Mouse (Mus musculus): ENCODE data around the gene Nrxn2. TPM values are rescaled to one million over a fixed set of nuclear protein-coding genes. Genes with fewer than 3 reads are reported as not detected.

Gene Nrxn2
- 13.4 and 14.5 TPM in 2 replicates for polyA plus RNA-seq (2014; fragmentation: Nextera tagmentation; extraction: Ambion mirVana)

DNA sequence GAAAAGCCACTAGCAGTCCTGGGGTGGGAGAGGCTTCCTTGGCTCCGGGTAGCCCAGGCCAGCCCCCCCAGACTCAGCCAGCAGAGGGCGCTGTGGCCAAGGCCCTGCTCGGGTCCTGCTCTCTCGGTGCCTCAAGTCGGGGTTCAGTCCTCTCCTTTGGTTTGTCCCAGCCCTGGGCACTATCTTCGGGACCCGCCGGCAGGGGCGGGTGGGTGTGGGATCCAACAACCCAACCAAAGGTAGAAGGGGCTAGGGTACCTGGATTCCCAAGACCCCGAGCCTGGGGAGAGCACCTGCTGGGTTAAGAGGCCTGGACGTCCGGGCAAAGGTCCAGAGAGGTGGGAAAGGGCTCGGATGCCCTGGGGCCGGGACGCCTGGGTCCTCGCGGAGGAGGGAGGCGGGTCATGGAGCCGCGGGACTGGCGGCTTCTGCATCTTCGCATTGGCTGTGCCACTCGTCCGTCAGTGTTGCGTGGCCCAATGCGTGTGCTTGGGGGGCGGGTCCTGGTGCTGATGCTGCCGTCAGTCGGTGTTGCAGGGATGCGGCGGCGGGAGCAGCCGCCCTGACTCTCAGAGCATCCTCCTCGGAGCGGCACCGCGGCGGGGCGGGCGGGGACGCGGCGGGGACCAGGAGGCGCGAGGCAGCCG, at the start of gene Nrxn2:
Gene Nrxn2, plus strand, starts transcription at position 499 of the 647 bp plus-strand sequence.
- DNase-seq (ENCODE audit: low spot score) (peak; percentile 93), ATAC-seq (ENCODE audit: insufficient read depth, low FRiP score, low TSS enrichment) (peak; percentile 84)
- Histone ChIP-seq H3K27me3 (ENCODE audit: control insufficient read depth, insufficient read depth, low read length) (peaks cover 19% of the 10 kb centered on the region), H3K27ac (ENCODE audit: low read depth, low read length) (peak within 1 kb of the TSS; percentile 69), H3K4me3 (ENCODE audit: low read depth, low read length) (peak within 1 kb of the TSS; percentile 45), H3K36me3 (ENCODE audit: control insufficient read depth, insufficient read depth, low read length) (no peaks in the 10 kb centered on the region), H3K9ac (ENCODE audit: low read length) (peak within 1 kb of the TSS; percentile 55), H3K4me2 (ENCODE audit: low read depth) (peak within 1 kb of the TSS; percentile 71), H3K9me3 (ENCODE audit: control insufficient read depth, low read length) (no peaks in the 10 kb centered on the region), H3K4me1 (ENCODE audit: control insufficient read depth, insufficient read depth, low read length) (peaks cover 25% of the 10 kb centered on the region)
- 0% methylated on average over 35 of the region's 46 CpGs for WGBS

DNA sequence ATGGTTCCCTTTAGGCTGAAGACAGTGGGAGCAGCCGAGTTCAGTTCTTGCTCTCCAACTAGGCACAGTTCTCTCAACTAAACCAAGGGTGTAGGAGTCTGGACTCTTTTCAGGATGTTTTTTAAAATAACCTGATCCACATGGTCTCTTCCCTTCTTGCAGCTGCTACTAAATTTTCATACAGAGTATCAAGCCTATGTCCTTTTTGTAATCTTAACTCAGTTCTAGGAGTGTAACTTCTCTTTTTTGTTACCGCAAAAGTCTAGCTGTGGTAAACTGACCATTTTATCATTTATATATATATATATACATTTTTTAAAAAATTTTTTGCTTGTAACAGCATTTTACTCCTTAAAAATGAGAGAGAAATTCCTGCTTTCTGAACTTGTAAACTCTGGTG, 48.4 kb upstream of the Nrxn2 start:
- H3K27me3 ChIP-seq (ENCODE audit: control insufficient read depth, insufficient read depth, low read length), result no peaks in the 10 kb centered on the region

DNA sequence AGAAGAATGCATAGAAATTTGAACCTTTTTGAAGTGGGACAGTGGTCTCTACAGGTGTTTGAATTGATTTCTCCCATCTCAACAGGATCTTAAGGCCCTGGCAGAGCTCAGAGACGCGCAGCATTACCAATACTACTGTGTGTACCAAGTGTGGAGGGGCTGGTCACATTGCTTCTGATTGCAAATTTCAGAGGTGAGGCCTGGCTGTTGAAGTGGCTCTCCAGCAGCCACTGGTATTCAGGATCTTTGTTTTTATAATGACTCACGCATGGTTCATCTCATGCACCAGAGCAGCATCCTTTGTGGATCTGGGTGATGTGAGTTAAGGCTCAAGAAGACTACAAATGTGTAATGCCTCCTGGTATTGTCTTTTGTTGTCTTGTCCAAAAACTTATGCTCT, 46.1 kb upstream of the Nrxn2 start:
- Histone ChIP-seq H3K4me2 (ENCODE audit: low read depth) (no peak overlapping the region), H3K9ac (ENCODE audit: low read length) (no peak overlapping the region), H3K27ac (ENCODE audit: low read depth, low read length) (no peak overlapping the region), H3K4me1 (ENCODE audit: control insufficient read depth, insufficient read depth, low read length) (no peaks in the 10 kb centered on the region), H3K36me3 (ENCODE audit: control insufficient read depth, insufficient read depth, low read length) (peaks cover 63% of the 10 kb centered on the region), H3K4me3 (ENCODE audit: low read depth, low read length) (no peak overlapping the region), H3K27me3 (ENCODE audit: control insufficient read depth, insufficient read depth, low read length) (no peaks in the 10 kb centered on the region), H3K9me3 (ENCODE audit: control insufficient read depth, low read length) (no peaks in the 10 kb centered on the region)
- WGBS, result 94% methylated on average over 3 of the region's 3 CpGs
- ATAC-seq (ENCODE audit: insufficient read depth, low FRiP score, low TSS enrichment) (no peak), DNase-seq (ENCODE audit: low spot score) (no peak)

More for the DNA sequence above, 48.4 kb upstream of the Nrxn2 start:
- Histone ChIP-seq H3K9me3 (ENCODE audit: control insufficient read depth, low read length) (no peaks in the 10 kb centered on the region), H3K27ac (ENCODE audit: low read depth, low read length) (no peak overlapping the region), H3K9ac (ENCODE audit: low read length) (no peak overlapping the region), H3K4me1 (ENCODE audit: control insufficient read depth, insufficient read depth, low read length) (peaks cover 11% of the 10 kb centered on the region), H3K4me3 (ENCODE audit: low read depth, low read length) (no peak overlapping the region), H3K4me2 (ENCODE audit: low read depth) (no peak overlapping the region), H3K36me3 (ENCODE audit: control insufficient read depth, insufficient read depth, low read length) (peaks cover 60% of the 10 kb centered on the region)
- DNase-seq (ENCODE audit: low spot score) (no peak), ATAC-seq (ENCODE audit: insufficient read depth, low FRiP score, low TSS enrichment) (no peak)
- WGBS, result 94% methylated on average over 2 of the region's 2 CpGs

DNA sequence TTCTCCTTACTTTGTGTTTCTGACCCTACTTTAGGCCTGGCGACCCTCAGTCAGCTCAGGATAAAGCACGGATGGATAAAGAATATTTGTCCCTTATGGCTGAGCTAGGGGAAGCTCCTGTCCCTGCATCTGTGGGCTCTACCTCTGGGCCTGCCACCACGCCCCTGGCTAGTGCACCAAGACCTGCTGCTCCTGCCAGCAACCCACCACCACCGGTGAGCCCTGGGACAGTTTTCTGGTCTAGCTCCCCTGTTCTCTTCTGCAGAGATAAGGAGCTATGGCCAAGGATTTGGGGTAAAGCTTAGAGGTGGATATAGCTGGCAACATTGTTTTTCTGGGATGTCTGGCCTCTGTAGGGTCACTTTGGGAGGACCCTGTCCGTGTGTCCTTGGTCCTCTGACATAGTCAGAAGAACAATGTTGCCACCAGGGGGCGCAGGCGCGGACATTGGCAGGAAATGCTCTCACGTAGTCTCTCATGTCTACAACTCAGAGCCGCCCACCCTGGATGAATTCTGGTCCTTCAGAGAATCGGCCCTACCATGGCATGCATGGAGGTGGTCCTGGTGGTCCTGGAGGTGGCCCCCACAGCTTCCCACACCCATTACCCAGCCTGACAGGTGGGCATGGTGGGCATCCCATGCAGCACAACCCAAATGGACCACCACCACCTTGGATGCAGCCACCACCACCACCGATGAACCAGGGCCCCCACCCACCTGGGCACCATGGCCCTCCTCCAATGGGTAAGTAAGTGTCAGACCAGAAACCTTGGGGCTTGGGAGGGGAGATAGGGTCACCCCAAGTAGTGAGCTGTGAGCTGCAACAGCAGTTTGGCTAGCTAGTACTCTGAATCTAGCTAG, 44.8 kb upstream of the Nrxn2 start:
- Histone ChIP-seq H3K4me3 (ENCODE audit: low read depth, low read length) (no peak overlapping the region), H3K27me3 (ENCODE audit: control insufficient read depth, insufficient read depth, low read length) (no peaks in the 10 kb centered on the region), H3K27ac (ENCODE audit: low read depth, low read length) (no peak overlapping the region), H3K4me2 (ENCODE audit: low read depth) (no peak overlapping the region), H3K9ac (ENCODE audit: low read length) (no peak overlapping the region), H3K9me3 (ENCODE audit: control insufficient read depth, low read length) (no peaks in the 10 kb centered on the region), H3K36me3 (ENCODE audit: control insufficient read depth, insufficient read depth, low read length) (peaks cover 63% of the 10 kb centered on the region), H3K4me1 (ENCODE audit: control insufficient read depth, insufficient read depth, low read length) (no peaks in the 10 kb centered on the region)
- 75% methylated on average over 12 of the region's 12 CpGs for WGBS
- DNase-seq (ENCODE audit: low spot score), result peak; percentile 79
- ATAC-seq (ENCODE audit: insufficient read depth, low FRiP score, low TSS enrichment), result peak; percentile 35; the same call in 1 of the 2 replicates

DNA sequence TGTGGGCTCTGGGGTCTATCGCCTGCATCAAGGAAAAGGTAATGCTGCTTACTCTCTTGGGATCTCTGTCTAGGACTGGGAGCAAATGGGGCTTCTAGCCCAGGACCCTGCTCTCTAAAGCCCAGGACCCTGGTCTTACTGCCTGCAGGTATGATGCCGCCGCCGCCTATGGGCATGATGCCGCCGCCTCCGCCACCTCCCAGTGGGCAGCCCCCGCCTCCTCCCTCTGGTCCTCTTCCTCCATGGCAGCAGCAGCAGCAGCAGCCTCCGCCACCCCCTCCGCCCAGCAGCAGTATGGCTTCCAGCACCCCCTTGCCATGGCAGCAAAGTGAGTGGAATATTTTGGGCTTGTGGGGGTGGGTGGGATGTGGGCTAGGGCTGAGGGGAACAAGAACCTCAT, 44.0 kb upstream of the Nrxn2 start:
- H3K27ac ChIP-seq (ENCODE audit: low read depth, low read length), result no peak overlapping the region
- ATAC-seq (ENCODE audit: insufficient read depth, low FRiP score, low TSS enrichment) (no peak), DNase-seq (ENCODE audit: low spot score) (no peak)
- H3K4me3 ChIP-seq (ENCODE audit: low read depth, low read length), result no peak overlapping the region
- 95% methylated on average over 10 of the region's 10 CpGs for WGBS
- no peak overlapping the region for H3K9ac ChIP-seq (ENCODE audit: low read length)
- no peaks in the 10 kb centered on the region for H3K9me3 ChIP-seq (ENCODE audit: control insufficient read depth, low read length)
- peaks cover 61% of the 10 kb centered on the region for H3K36me3 ChIP-seq (ENCODE audit: control insufficient read depth, insufficient read depth, low read length)
- no peaks in the 10 kb centered on the region for H3K4me1 ChIP-seq (ENCODE audit: control insufficient read depth, insufficient read depth, low read length)
- no peaks in the 10 kb centered on the region for H3K27me3 ChIP-seq (ENCODE audit: control insufficient read depth, insufficient read depth, low read length)
- no peak overlapping the region for H3K4me2 ChIP-seq (ENCODE audit: low read depth)

DNA sequence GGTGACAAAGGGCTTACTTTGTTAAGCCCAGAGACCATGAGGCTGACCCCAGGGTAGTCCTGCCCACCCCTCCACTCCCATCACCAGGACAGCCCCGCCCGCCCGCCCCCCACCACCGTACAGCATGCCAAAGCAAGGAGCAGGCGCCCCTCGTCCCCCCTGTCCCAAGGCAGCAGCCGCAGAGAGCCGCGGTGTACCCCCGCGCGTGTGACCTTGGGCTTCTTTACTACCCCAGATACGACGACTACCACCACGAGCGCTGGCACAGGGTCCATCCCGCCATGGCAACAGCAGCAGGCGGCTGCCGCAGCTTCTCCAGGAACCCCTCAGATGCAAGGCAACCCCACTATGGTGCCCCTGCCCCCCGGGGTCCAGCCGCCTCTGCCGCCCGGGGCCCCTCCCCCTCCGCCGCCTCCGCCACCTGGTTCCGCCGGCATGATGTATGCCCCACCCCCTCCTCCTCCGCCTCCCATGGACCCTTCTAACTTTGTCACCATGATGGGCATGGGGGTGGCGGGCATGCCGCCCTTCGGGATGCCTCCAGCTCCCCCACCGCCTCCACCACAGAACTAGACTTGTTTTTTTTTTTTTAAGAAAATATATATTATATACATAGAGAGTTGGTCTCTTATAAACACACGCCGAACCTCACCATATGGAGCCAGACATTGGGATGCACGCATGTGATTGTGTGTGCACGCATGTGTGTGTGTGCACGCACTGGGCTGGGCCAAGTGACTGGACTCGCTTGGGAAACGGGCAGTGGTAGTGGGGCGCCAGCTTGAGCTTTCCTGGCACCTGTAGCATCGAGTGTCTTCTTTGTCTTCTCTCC, 42.9 kb upstream of the Nrxn2 start:
- H3K27ac ChIP-seq (ENCODE audit: low read depth, low read length), result no peak overlapping the region
- no peak overlapping the region for H3K4me2 ChIP-seq (ENCODE audit: low read depth)
- H3K4me3 ChIP-seq (ENCODE audit: low read depth, low read length), result no peak overlapping the region
- ATAC-seq (ENCODE audit: insufficient read depth, low FRiP score, low TSS enrichment) (no peak), DNase-seq (ENCODE audit: low spot score) (no peak)
- H3K4me1 ChIP-seq (ENCODE audit: control insufficient read depth, insufficient read depth, low read length), result no peaks in the 10 kb centered on the region
- H3K36me3 ChIP-seq (ENCODE audit: control insufficient read depth, insufficient read depth, low read length), result peaks cover 58% of the 10 kb centered on the region
- WGBS, result 91% methylated on average over 32 of the region's 42 CpGs
- H3K9ac ChIP-seq (ENCODE audit: low read length), result no peak overlapping the region
- no peaks in the 10 kb centered on the region for H3K9me3 ChIP-seq (ENCODE audit: control insufficient read depth, low read length)
- no peaks in the 10 kb centered on the region for H3K27me3 ChIP-seq (ENCODE audit: control insufficient read depth, insufficient read depth, low read length)

DNA sequence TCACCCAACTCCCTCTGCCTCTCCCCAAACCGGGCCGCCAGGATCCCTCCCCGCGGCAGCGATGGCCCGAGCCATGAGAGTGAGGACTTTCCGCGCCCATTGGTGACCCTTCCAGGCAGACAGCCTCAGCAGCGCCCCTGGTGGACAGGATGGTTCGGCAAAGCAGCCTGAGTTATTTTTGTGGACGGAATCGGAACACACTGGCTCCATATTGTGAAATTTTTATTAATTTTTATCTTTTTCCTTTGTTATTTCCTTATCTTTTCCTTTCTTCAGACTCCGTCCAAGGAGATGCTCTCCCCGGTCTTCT, 42.3 kb upstream of the Nrxn2 start:
- no peak overlapping the region for H3K4me2 ChIP-seq (ENCODE audit: low read depth)
- ATAC-seq (ENCODE audit: insufficient read depth, low FRiP score, low TSS enrichment) (no peak), DNase-seq (ENCODE audit: low spot score) (peak; percentile 63)
- H3K36me3 ChIP-seq (ENCODE audit: control insufficient read depth, insufficient read depth, low read length), result peaks cover 54% of the 10 kb centered on the region
- no peaks in the 10 kb centered on the region for H3K27me3 ChIP-seq (ENCODE audit: control insufficient read depth, insufficient read depth, low read length)
- H3K9ac ChIP-seq (ENCODE audit: low read length), result no peak overlapping the region
- H3K9me3 ChIP-seq (ENCODE audit: control insufficient read depth, low read length), result no peaks in the 10 kb centered on the region
- no peaks in the 10 kb centered on the region for H3K4me1 ChIP-seq (ENCODE audit: control insufficient read depth, insufficient read depth, low read length)
- WGBS, result 75% methylated on average over 14 of the region's 14 CpGs
- H3K27ac ChIP-seq (ENCODE audit: low read depth, low read length), result no peak overlapping the region
- H3K4me3 ChIP-seq (ENCODE audit: low read depth, low read length), result no peak overlapping the region

DNA sequence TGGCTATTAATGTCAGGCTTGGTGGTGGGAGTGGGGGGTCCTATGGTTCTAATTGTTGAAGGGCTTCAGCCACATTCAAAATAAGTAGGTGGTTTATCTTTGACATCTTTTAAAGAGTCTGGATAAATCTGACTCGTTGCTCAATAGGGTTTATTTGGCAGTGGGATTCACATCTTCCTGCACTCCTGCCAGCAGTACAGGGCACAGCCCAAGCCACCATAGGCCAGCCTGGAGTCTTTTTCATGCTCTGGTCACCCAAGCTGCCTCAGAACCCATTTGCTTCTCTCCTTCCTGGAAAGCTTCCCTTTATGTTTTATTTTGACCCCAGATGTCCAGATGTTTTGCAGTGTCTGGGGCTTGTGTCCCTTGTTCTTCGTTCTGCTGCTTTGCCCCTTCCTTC, 41.9 kb upstream of the Nrxn2 start:
- H3K27me3 ChIP-seq (ENCODE audit: control insufficient read depth, insufficient read depth, low read length), result no peaks in the 10 kb centered on the region

More for the DNA sequence above, 41.9 kb upstream of the Nrxn2 start:
- 90% methylated on average over 2 of the region's 2 CpGs for WGBS
- H3K4me2 ChIP-seq (ENCODE audit: low read depth), result no peak overlapping the region
- H3K9me3 ChIP-seq (ENCODE audit: control insufficient read depth, low read length), result no peaks in the 10 kb centered on the region
- DNase-seq (ENCODE audit: low spot score) (no peak), ATAC-seq (ENCODE audit: insufficient read depth, low FRiP score, low TSS enrichment) (no peak)
- no peaks in the 10 kb centered on the region for H3K4me1 ChIP-seq (ENCODE audit: control insufficient read depth, insufficient read depth, low read length)
- peaks cover 49% of the 10 kb centered on the region for H3K36me3 ChIP-seq (ENCODE audit: control insufficient read depth, insufficient read depth, low read length)
- H3K27ac ChIP-seq (ENCODE audit: low read depth, low read length), result no peak overlapping the region
- H3K9ac ChIP-seq (ENCODE audit: low read length), result no peak overlapping the region
- no peak overlapping the region for H3K4me3 ChIP-seq (ENCODE audit: low read depth, low read length)

Data from neural tube, embryonic 11.5 days (tissue).